Mouse (Mus musculus): ENCODE data around the gene Hist1h2bf. TPM values are rescaled to one million over a fixed set of nuclear protein-coding genes. Genes with fewer than 3 reads are reported as not detected.
A peak's percentile ranks its signal among the peaks of the same experiment; 100 is the strongest.

Gene Hist1h2bf
- polyA plus RNA-seq, 1 experiment from 2014 or later: 5.9 TPM

GRCm38 (mm10) chr13:23584331-23584730 is 10.3 kb upstream of the Hist1h2bf start:
- H3K27me3 ChIP-seq (ENCODE audit: control insufficient read depth, insufficient read depth, low read length): no peaks in the 10 kb centered on the region
- H3K27ac ChIP-seq (ENCODE audit: low read depth, low read length): peak overlapping the region; percentile 99
- H3K36me3 ChIP-seq (ENCODE audit: control insufficient read depth, insufficient read depth, low read length): no peaks in the 10 kb centered on the region
- H3K9me3 ChIP-seq (ENCODE audit: control insufficient read depth, low read length): no peaks in the 10 kb centered on the region
- H3K4me2 ChIP-seq (ENCODE audit: low read depth, low read length, severe bottlenecking): peak overlapping the region; percentile 84
- no peak for ATAC-seq (replicated peaks; ENCODE audit: low FRiP score)
- H3K4me3 ChIP-seq (ENCODE audit: low read depth, low read length): peak overlapping the region; percentile 40; the same call in 1 of the 2 replicates
- H3K9ac ChIP-seq (ENCODE audit: low read length): peak overlapping the region; percentile 87
- DNase-seq (ENCODE audit: low spot score): no peak
- peaks cover 16% of the 10 kb centered on the region for H3K4me1 ChIP-seq (replicated peaks; ENCODE audit: control insufficient read depth, insufficient read depth, low read length)

- H3K4me2 ChIP-seq (ENCODE audit: low read depth, low read length, severe bottlenecking): no peak overlapping the region
- DNase-seq (ENCODE audit: low spot score) (peak; percentile 56), ATAC-seq (replicated peaks; ENCODE audit: low FRiP score) (no peak)
- H3K27me3 ChIP-seq (ENCODE audit: control insufficient read depth, insufficient read depth, low read length): no peaks in the 10 kb centered on the region
- peak overlapping the region; percentile 66 for H3K9ac ChIP-seq (ENCODE audit: low read length)
- H3K9me3 ChIP-seq (ENCODE audit: control insufficient read depth, low read length): no peaks in the 10 kb centered on the region
- no peaks in the 10 kb centered on the region for H3K36me3 ChIP-seq (ENCODE audit: control insufficient read depth, insufficient read depth, low read length)
- H3K27ac ChIP-seq (ENCODE audit: low read depth, low read length): peak overlapping the region; percentile 99
- H3K4me1 ChIP-seq (replicated peaks; ENCODE audit: control insufficient read depth, insufficient read depth, low read length): peaks cover 16% of the 10 kb centered on the region
- H3K4me3 ChIP-seq (ENCODE audit: low read depth, low read length): no peak overlapping the region
These were observed 9.5 kb upstream of the Hist1h2bf start for GRCm38 (mm10) chr13:23583387-23584068.

GRCm38 (mm10) chr13:23582219-23583056 is 8.4 kb upstream of the Hist1h2bf start:
- peak; percentile 67 for DNase-seq (ENCODE audit: low spot score)
- 3% methylated on average over 6 of the region's 6 CpGs for WGBS

GRCm38 (mm10) chr13:23581408-23582218 is 7.6 kb upstream of the Hist1h2bf start, which contains the start of gene Hist1h4d:
Gene Hist1h4d (plus strand): TSS chr13:23581598.
- Histone ChIP-seq H3K9me3 (ENCODE audit: control insufficient read depth, low read length) (no peaks in the 10 kb centered on the region), H3K4me2 (ENCODE audit: low read depth, low read length, severe bottlenecking) (peak within 1 kb of the TSS; percentile 78), H3K27me3 (ENCODE audit: control insufficient read depth, insufficient read depth, low read length) (no peaks in the 10 kb centered on the region), H3K27ac (ENCODE audit: low read depth, low read length) (peak within 1 kb of the TSS; percentile 99), H3K4me3 (ENCODE audit: low read depth, low read length) (peak within 1 kb of the TSS; percentile 47), H3K36me3 (ENCODE audit: control insufficient read depth, insufficient read depth, low read length) (no peaks in the 10 kb centered on the region), H3K4me1 (replicated peaks; ENCODE audit: control insufficient read depth, insufficient read depth, low read length) (peaks cover 13% of the 10 kb centered on the region), H3K9ac (ENCODE audit: low read length) (peak within 1 kb of the TSS; percentile 66)
- under 1% methylated on average over 43 of the region's 43 CpGs for WGBS
- ATAC-seq (replicated peaks; ENCODE audit: low FRiP score): peak; percentile 86
- DNase-seq (ENCODE audit: low spot score): peak; percentile 95

More at GRCm38 (mm10) chr13:23582219-23583056, 8.4 kb upstream of the Hist1h2bf start:
- no peaks in the 10 kb centered on the region for H3K27me3 ChIP-seq (ENCODE audit: control insufficient read depth, insufficient read depth, low read length)
- peak overlapping the region; percentile 47 for H3K4me3 ChIP-seq (ENCODE audit: low read depth, low read length)
- peaks cover 16% of the 10 kb centered on the region for H3K4me1 ChIP-seq (replicated peaks; ENCODE audit: control insufficient read depth, insufficient read depth, low read length)
- peak overlapping the region; percentile 66 for H3K9ac ChIP-seq (ENCODE audit: low read length)
- H3K36me3 ChIP-seq (ENCODE audit: control insufficient read depth, insufficient read depth, low read length): no peaks in the 10 kb centered on the region
- no peak for ATAC-seq (replicated peaks; ENCODE audit: low FRiP score)
- peak overlapping the region; percentile 78 for H3K4me2 ChIP-seq (ENCODE audit: low read depth, low read length, severe bottlenecking)
- no peaks in the 10 kb centered on the region for H3K9me3 ChIP-seq (ENCODE audit: control insufficient read depth, low read length)
- peak overlapping the region; percentile 99 for H3K27ac ChIP-seq (ENCODE audit: low read depth, low read length)

- Histone ChIP-seq H3K27ac (ENCODE audit: low read depth, low read length) (peak overlapping the region; percentile 50; the same call in 1 of the 2 replicates), H3K4me2 (ENCODE audit: low read depth, low read length, severe bottlenecking) (no peak overlapping the region), H3K9me3 (ENCODE audit: control insufficient read depth, low read length) (no peaks in the 10 kb centered on the region), H3K4me1 (replicated peaks; ENCODE audit: control insufficient read depth, insufficient read depth, low read length) (peaks cover 3% of the 10 kb centered on the region; the same call in 1 of the 2 replicates), H3K4me3 (ENCODE audit: low read depth, low read length) (no peak overlapping the region), H3K27me3 (ENCODE audit: control insufficient read depth, insufficient read depth, low read length) (no peaks in the 10 kb centered on the region), H3K36me3 (ENCODE audit: control insufficient read depth, insufficient read depth, low read length) (no peaks in the 10 kb centered on the region), H3K9ac (ENCODE audit: low read length) (no peak overlapping the region)
- 90% methylated on average over 1 of the region's 1 CpGs for WGBS
- no peak for ATAC-seq (replicated peaks; ENCODE audit: low FRiP score)
- DNase-seq (ENCODE audit: low spot score): no peak
These were observed 3.8 kb upstream of the Hist1h2bf start for GRCm38 (mm10) chr13:23577835-23578234.

GRCm38 (mm10) chr13:23576906-23577639 is 3.1 kb upstream of the Hist1h2bf start:
- H3K9me3 ChIP-seq (ENCODE audit: control insufficient read depth, low read length): no peaks in the 10 kb centered on the region
- no peak for DNase-seq (ENCODE audit: low spot score)
- peaks cover 3% of the 10 kb centered on the region; the same call in 1 of the 2 replicates for H3K4me1 ChIP-seq (replicated peaks; ENCODE audit: control insufficient read depth, insufficient read depth, low read length)
- peak overlapping the region; percentile 45 for H3K4me3 ChIP-seq (ENCODE audit: low read depth, low read length)
- peak overlapping the region; percentile 80 for H3K9ac ChIP-seq (ENCODE audit: low read length)
- peak overlapping the region; percentile 95 for H3K27ac ChIP-seq (ENCODE audit: low read depth, low read length)
- WGBS: 48% methylated on average over 6 of the region's 6 CpGs
- no peaks in the 10 kb centered on the region for H3K27me3 ChIP-seq (ENCODE audit: control insufficient read depth, insufficient read depth, low read length)
- peak overlapping the region; percentile 65 for H3K4me2 ChIP-seq (ENCODE audit: low read depth, low read length, severe bottlenecking)
- H3K36me3 ChIP-seq (ENCODE audit: control insufficient read depth, insufficient read depth, low read length): no peaks in the 10 kb centered on the region
- ATAC-seq (replicated peaks; ENCODE audit: low FRiP score): no peak

GRCm38 (mm10) chr13:23576351-23576881 is 2.4 kb upstream of the Hist1h2bf start:
- no peaks in the 10 kb centered on the region for H3K27me3 ChIP-seq (ENCODE audit: control insufficient read depth, insufficient read depth, low read length)
- H3K36me3 ChIP-seq (ENCODE audit: control insufficient read depth, insufficient read depth, low read length): no peaks in the 10 kb centered on the region
- 2% methylated on average over 7 of the region's 7 CpGs for WGBS
- H3K4me1 ChIP-seq (replicated peaks; ENCODE audit: control insufficient read depth, insufficient read depth, low read length): peaks cover 3% of the 10 kb centered on the region; the same call in 1 of the 2 replicates
- no peak for ATAC-seq (replicated peaks; ENCODE audit: low FRiP score)
- H3K4me3 ChIP-seq (ENCODE audit: low read depth, low read length): peak overlapping the region; percentile 45
- H3K4me2 ChIP-seq (ENCODE audit: low read depth, low read length, severe bottlenecking): peak overlapping the region; percentile 65
- H3K9me3 ChIP-seq (ENCODE audit: control insufficient read depth, low read length): no peaks in the 10 kb centered on the region
- peak; percentile 63 for DNase-seq (ENCODE audit: low spot score)
- peak overlapping the region; percentile 95 for H3K27ac ChIP-seq (ENCODE audit: low read depth, low read length)
- peak overlapping the region; percentile 80 for H3K9ac ChIP-seq (ENCODE audit: low read length)
